Mouse (Mus musculus) intestine, embryonic 16.5 days (tissue): ENCODE data around the gene Ctdspl. TPM values are rescaled to one million over a fixed set of nuclear protein-coding genes. Genes with fewer than 3 reads are reported as not detected.

Experiments used
- ATAC-seq: fragments of 200-750 bp; cut with Nextera tagmentation; 2 replicates; pipeline ENCODE4 v1.8.0; 2017; ENCODE audit warnings: moderate TSS enrichment, moderate library complexity
- H3K27ac ChIP-seq: fragments of 300-500 bp; sonication (generic); 2 replicates; pipeline ENCODE4 v1.5.1; 2014; ENCODE audit warnings: mild to moderate bottlenecking, low read length
- H3K27me3 ChIP-seq: fragments of 300-500 bp; sonication (generic); replicated peaks from 2 replicates; pipeline ENCODE4 v1.6.1; 2014; ENCODE audit warnings: low read length, control low read depth, mixed read lengths; ENCODE audit not compliant: control insufficient read depth, insufficient read depth
- H3K36me3 ChIP-seq: fragments of 300-500 bp; sonication (generic); 2 replicates; pipeline ENCODE4 v1.6.1; 2014; ENCODE audit warnings: low read length, control low read depth; ENCODE audit not compliant: control insufficient read depth, insufficient read depth
- H3K4me1 ChIP-seq: fragments of 300-500 bp; sonication (generic); 2 replicates; pipeline ENCODE4 v1.6.1; 2014; ENCODE audit warnings: low read length, control low read depth, mixed read lengths; ENCODE audit not compliant: control insufficient read depth, insufficient read depth
- H3K4me2 ChIP-seq: fragments of 300-500 bp; sonication (generic); 2 replicates; pipeline ENCODE4 v1.6.1; 2014; ENCODE audit warnings: low read depth, low read length, control low read depth
- H3K4me3 ChIP-seq: fragments of 300-500 bp; sonication (generic); 2 replicates; pipeline ENCODE4 v1.5.1; 2014; ENCODE audit warnings: mild to moderate bottlenecking, low read length
- H3K9ac ChIP-seq: fragments of 300-500 bp; sonication (generic); 2 replicates; pipeline ENCODE4 v1.6.1; 2014; ENCODE audit warnings: low read depth, low read length
- H3K9me3 ChIP-seq: fragments of 300-500 bp; sonication (generic); 2 replicates; pipeline ENCODE4 v1.6.1; 2016; ENCODE audit warnings: low read length, control low read depth; ENCODE audit not compliant: control insufficient read depth
- WGBS: fragments of 180-500 bp; shearing (Covaris S2); extraction: QIAGEN DNeasy Blood & Tissue Kit; methylation state at CpG from one replicate; pipeline ENCODE4 v1.1.7; 2014; 5-methylcytosine and 5-hydroxymethylcytosine counted together
- polyA plus RNA-seq: library from polyadenylated mRNA; unstranded; fragments of >200 nt; fragmentation: Nextera tagmentation; extraction: Ambion mirVana; gene quantifications from 2 replicates; pipeline ENCODE4 v1.2.1, GENCODE M21; 2015

Gene Ctdspl
- polyA plus RNA-seq, 1 experiment from 2014 or later, result 17.6 TPM

- WGBS, result 33% methylated on average over 13 of the region's 13 CpGs
- Histone ChIP-seq H3K4me3 (no peak overlapping the region), H3K36me3 (no peaks in the 10 kb centered on the region), H3K27ac (peak overlapping the region; percentile 71), H3K9me3 (no peaks in the 10 kb centered on the region), H3K4me1 (peaks cover 52% of the 10 kb centered on the region), H3K9ac (peak overlapping the region; percentile 48; the same call in 1 of the 2 replicates), H3K4me2 (peak overlapping the region; percentile 14; the same call in 1 of the 2 replicates), H3K27me3 (no peaks in the 10 kb centered on the region)
- peak; percentile 21; the same call in 1 of the 2 replicates for ATAC-seq
These were observed 13.2 kb downstream of the Ctdspl start for GRCm38 (mm10) chr9:118939410-118939809.

- 66% methylated on average over 12 of the region's 12 CpGs for whole genome bisulfite sequencing
- Histone ChIP-seq H3K4me2 (peak overlapping the region; percentile 14; the same call in 1 of the 2 replicates), H3K9ac (no peak overlapping the region), H3K27me3 (no peaks in the 10 kb centered on the region), H3K36me3 (no peaks in the 10 kb centered on the region), H3K27ac (peak overlapping the region; percentile 71), H3K9me3 (no peaks in the 10 kb centered on the region), H3K4me1 (peaks cover 50% of the 10 kb centered on the region), H3K4me3 (no peak overlapping the region)
- peak; percentile 65 for ATAC-seq
These were observed 13.6 kb downstream of the Ctdspl start for GRCm38 (mm10) chr9:118939831-118940230.

GRCm38 (mm10) chr9:118940591-118941207, 14.4 kb downstream of the Ctdspl start:
- Histone ChIP-seq H3K9me3 (no peaks in the 10 kb centered on the region), H3K4me2 (no peak overlapping the region), H3K27ac (peak overlapping the region; percentile 71), H3K4me1 (peaks cover 42% of the 10 kb centered on the region), H3K36me3 (no peaks in the 10 kb centered on the region), H3K4me3 (no peak overlapping the region), H3K9ac (no peak overlapping the region), H3K27me3 (no peaks in the 10 kb centered on the region)
- peak; percentile 67 for ATAC-seq
- 66% methylated on average over 12 of the region's 12 CpGs for WGBS

- no peak overlapping the region for H3K4me2 ChIP-seq
- 84% methylated on average over 4 of the region's 4 CpGs for WGBS
- no peak overlapping the region for H3K4me3 ChIP-seq
- H3K9ac ChIP-seq, result no peak overlapping the region
- no peaks in the 10 kb centered on the region for H3K27me3 ChIP-seq
- H3K9me3 ChIP-seq, result no peaks in the 10 kb centered on the region
- no peaks in the 10 kb centered on the region for H3K36me3 ChIP-seq
- ATAC-seq, result no peak
- H3K4me1 ChIP-seq, result peaks cover 42% of the 10 kb centered on the region
- H3K27ac ChIP-seq, result no peak overlapping the region
These were observed 15.8 kb downstream of the Ctdspl start for GRCm38 (mm10) chr9:118942030-118942429.

- H3K9ac ChIP-seq, result no peak overlapping the region
- WGBS, result 51% methylated on average over 5 of the region's 5 CpGs
- peaks cover 37% of the 10 kb centered on the region for H3K4me1 ChIP-seq
- H3K27ac ChIP-seq, result no peak overlapping the region
- no peaks in the 10 kb centered on the region for H3K27me3 ChIP-seq
- no peak for ATAC-seq
- H3K4me2 ChIP-seq, result 0 out of 2 replicates have a peak overlapping the region, but pooled peaks have one; percentile 9
- H3K36me3 ChIP-seq, result no peaks in the 10 kb centered on the region
- no peak overlapping the region for H3K4me3 ChIP-seq
- no peaks in the 10 kb centered on the region for H3K9me3 ChIP-seq
These were observed 17.7 kb downstream of the Ctdspl start for GRCm38 (mm10) chr9:118943941-118944340.

- WGBS, result 58% methylated on average over 12 of the region's 12 CpGs
- H3K4me2 ChIP-seq, result 0 out of 2 replicates have a peak overlapping the region, but pooled peaks have one; percentile 9
These were observed 18.1 kb downstream of the Ctdspl start for GRCm38 (mm10) chr9:118944388-118944787.

GRCm38 (mm10) chr9:118948486-118948885, 22.2 kb downstream of the Ctdspl start:
- no peaks in the 10 kb centered on the region for H3K36me3 ChIP-seq
- peaks cover 12% of the 10 kb centered on the region for H3K4me1 ChIP-seq
- 90% methylated on average over 5 of the region's 5 CpGs for WGBS

More at GRCm38 (mm10) chr9:118944388-118944787, 18.1 kb downstream of the Ctdspl start:
- H3K4me3 ChIP-seq, result no peak overlapping the region
- H3K9me3 ChIP-seq, result no peaks in the 10 kb centered on the region
- no peaks in the 10 kb centered on the region for H3K36me3 ChIP-seq
- ATAC-seq, result no peak
- H3K27ac ChIP-seq, result no peak overlapping the region
- no peak overlapping the region for H3K9ac ChIP-seq
- peaks cover 34% of the 10 kb centered on the region for H3K4me1 ChIP-seq
- H3K27me3 ChIP-seq, result no peaks in the 10 kb centered on the region

GRCm38 (mm10) chr9:118949124-118949523, 22.9 kb downstream of the Ctdspl start:
- Histone ChIP-seq H3K27ac (no peak overlapping the region), H3K36me3 (no peaks in the 10 kb centered on the region), H3K9me3 (no peaks in the 10 kb centered on the region), H3K4me1 (peaks cover 5% of the 10 kb centered on the region), H3K4me3 (no peak overlapping the region), H3K27me3 (no peaks in the 10 kb centered on the region), H3K9ac (no peak overlapping the region), H3K4me2 (no peak overlapping the region)
- WGBS, result 84% methylated on average over 8 of the region's 8 CpGs
- ATAC-seq, result no peak

More at GRCm38 (mm10) chr9:118948486-118948885, 22.2 kb downstream of the Ctdspl start:
- no peak overlapping the region for H3K9ac ChIP-seq
- no peak overlapping the region for H3K4me2 ChIP-seq
- H3K27me3 ChIP-seq, result no peaks in the 10 kb centered on the region
- ATAC-seq, result no peak
- H3K27ac ChIP-seq, result no peak overlapping the region
- no peak overlapping the region for H3K4me3 ChIP-seq
- H3K9me3 ChIP-seq, result no peaks in the 10 kb centered on the region

- H3K9ac ChIP-seq, result no peak overlapping the region
- peaks cover under 1% of the 10 kb centered on the region; the same call in 1 of the 2 replicates for H3K4me1 ChIP-seq
- no peak for ATAC-seq
- no peak overlapping the region for H3K27ac ChIP-seq
- H3K36me3 ChIP-seq, result 0 out of 2 replicates have a peak, but pooled peaks cover under 1% of the 10 kb centered on the region
- H3K4me3 ChIP-seq, result no peak overlapping the region
- no peaks in the 10 kb centered on the region for H3K9me3 ChIP-seq
- no peak overlapping the region for H3K4me2 ChIP-seq
- H3K27me3 ChIP-seq, result no peaks in the 10 kb centered on the region
- 61% methylated on average over 4 of the region's 4 CpGs for WGBS
These were observed 23.4 kb downstream of the Ctdspl start for GRCm38 (mm10) chr9:118949654-118950053.
